Mouse (Mus musculus) inflammation-experienced regulatory T-cells, adult 6 months (primary cell): ENCODE results near the gene Dennd6b. TPM values are rescaled to one million over a fixed set of nuclear protein-coding genes. Genes with fewer than 3 reads are reported as not detected.

ENCODE experiments used
- ATAC-seq: one replicate; pipeline ENCODE4 v1.8.0; 2017
- polyA plus RNA-seq, 3 experiments: library from polyadenylated mRNA; unstranded; fragments of 100-300 nt; shearing (Covaris generic); gene quantifications; one replicate each; pipeline ENCODE4 v1.2.1; 2017

Gene Dennd6b
- polyA plus RNA-seq, 3 experiments from 2014 or later, result 3.4 to 16.7 (median 13.6) TPM

- ATAC-seq, result no peak
These were observed 14.6 kb downstream of the Dennd6b start for GRCm38 (mm10) chr15:89181561-89182270.

GRCm38 (mm10) chr15:89180571-89181229 is 15.6 kb downstream of the Dennd6b start, which contains the start of gene Plxnb2:
TSS of gene Plxnb2 (minus strand) at chr15:89180788.
- ATAC-seq, result peak; percentile 25

DNA sequence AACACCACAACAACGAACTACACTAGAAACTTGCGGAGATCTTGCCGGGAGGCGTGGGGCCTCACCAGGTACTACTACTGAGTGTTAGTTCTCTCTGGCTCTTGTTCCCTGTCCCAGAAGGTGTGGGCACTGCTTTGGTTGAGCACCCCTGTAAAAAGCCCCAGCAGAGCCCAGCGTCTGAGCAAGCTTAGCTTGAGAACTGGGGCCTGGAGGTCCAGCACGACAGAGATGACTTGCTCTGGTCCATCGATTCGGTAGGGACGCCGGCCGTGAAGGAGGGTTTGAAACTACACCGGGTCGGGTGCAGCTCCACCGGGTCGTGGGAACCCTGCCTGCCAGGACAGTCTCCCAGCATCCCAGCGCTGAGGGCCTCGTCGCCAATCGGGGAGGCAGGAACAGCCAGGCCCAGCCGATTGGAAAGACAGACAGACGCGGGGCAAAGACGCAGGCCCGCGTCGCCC is 16.2 kb downstream of the Dennd6b start:
- ATAC-seq, result no peak

- ATAC-seq, result no peak
These were observed 16.7 kb downstream of the Dennd6b start for GRCm38 (mm10) chr15:89179630-89179964.

DNA sequence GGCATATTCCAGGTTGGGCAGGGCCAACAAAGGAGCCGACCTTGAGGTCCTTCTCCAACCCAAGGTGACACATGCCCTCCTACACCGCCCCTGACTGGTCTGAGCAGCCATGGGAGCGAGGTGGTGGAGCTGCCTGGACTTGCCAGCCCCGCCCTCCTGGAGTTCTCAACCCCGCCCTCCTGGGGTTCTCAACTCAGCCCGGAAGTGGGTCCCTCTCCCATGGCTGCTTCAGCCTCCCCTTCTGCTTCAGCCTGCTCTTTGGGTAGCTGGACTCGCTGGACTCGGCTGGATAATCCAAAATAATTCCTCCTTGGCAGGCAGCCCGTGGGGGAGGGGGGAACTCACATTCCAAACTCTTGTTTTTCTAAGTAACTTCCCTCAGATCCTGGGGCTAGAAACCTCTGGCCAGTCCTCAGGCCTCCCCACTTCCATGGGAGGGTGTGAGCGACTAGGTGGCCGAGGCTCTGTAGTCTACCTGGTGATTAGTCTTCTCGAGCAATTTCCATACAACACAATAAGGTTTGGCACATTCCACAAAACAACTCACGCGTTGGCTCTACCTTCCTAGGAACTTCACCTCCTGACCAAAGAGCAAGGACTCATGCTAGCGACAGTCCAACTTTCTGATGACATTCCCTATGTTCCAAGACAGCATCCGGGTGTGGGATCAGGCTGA is 17.2 kb downstream of the Dennd6b start:
- ATAC-seq, result no peak

- ATAC-seq, result no peak
These were observed 17.9 kb downstream of the Dennd6b start for GRCm38 (mm10) chr15:89178260-89178860.

- no peak for ATAC-seq
These were observed 18.6 kb downstream of the Dennd6b start for GRCm38 (mm10) chr15:89177576-89178259.

DNA sequence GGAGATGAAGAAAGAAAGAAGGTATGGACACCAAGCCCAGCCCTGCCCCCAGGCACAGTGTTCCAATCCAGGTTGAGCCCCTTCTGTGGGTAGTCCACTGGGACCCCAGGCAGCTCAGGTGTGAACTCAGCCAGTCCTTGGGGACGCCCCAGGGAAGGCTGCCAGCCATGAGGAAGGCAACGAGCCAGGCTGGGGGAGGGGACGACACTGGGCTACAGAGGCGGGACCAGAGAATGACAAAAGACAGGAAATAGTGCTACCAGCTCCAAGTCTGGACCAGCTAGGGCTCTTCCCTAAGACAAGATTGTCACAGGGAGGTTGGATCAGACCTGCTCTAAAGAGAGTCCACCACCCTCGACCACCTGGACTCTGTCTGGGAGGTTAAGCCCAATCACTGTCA is 19.2 kb downstream of the Dennd6b start:
- no peak for ATAC-seq

DNA sequence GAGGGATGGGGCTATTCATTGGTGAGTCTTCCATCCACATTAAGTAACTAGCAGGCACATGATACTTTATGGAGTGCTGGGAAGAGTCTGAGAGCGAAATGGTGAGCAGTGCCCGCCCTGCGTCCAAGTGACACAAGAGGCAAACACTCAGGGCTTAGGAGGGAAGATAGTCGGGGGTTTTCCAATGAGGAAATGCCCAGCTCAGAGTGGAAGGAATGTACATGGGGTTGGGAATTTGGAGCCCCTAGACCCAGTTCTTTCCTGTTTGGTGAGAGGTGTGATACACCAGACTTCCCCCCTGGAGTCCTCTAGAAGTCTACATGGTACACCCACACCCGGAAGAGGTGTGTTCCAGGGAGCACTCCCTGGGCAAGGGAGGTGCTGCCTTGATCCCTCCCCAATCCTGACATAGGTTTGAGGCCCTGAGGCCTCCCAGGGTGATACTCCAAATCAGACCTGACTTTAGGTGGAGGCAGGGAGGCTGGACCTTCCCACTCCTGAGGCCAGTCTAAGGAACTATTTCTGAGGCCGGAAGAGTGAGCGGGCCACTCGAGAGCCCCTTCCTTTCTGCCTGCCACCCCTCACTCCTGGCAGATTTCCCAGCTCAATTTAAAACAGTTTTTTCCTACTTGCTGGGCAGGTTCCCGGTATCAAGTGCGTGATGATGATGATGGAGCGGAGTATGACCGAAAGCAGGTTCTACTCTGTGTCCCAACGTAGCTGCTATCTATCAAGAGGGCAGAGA is 20.7 kb downstream of the Dennd6b start:
- ATAC-seq, result no peak

DNA sequence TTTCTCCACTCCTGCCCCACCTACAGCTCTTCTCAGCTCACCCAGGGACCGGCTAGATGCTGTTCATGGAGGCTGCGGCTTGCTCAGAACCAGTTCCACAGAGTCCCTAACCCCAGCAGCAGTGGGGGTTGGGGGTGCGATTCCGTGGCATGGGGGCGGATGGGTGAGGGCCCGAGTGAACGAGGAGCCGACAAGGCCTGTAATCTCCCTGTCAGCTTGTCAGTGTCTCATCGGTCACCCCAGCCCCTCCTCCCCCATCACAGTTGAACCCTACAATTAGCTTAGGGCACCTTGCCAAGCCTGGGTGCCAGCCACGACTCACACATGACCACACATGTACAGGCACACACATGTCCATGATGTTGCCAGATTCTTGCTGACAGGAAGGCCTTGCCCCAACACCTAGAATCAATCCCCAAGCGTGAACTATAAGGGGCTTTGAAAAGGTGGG is 21.4 kb downstream of the Dennd6b start:
- ATAC-seq, result no peak

DNA sequence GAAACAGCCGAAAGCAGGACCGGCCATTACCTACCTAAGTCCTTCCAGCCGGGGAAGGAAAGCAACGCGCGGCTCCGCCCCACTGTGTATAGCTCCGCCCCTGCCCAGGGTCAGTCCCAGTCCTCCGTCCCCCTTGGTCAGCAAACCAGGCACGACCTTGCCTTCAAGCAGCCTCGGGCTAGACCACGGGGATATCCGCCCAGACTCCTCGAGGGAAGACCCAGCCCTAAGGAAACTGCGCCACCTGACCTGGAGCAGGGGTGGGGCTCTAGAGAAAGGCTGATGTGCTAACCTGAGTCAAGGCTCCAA is 22.4 kb downstream of the Dennd6b start:
- peak; percentile 20 for ATAC-seq

DNA sequence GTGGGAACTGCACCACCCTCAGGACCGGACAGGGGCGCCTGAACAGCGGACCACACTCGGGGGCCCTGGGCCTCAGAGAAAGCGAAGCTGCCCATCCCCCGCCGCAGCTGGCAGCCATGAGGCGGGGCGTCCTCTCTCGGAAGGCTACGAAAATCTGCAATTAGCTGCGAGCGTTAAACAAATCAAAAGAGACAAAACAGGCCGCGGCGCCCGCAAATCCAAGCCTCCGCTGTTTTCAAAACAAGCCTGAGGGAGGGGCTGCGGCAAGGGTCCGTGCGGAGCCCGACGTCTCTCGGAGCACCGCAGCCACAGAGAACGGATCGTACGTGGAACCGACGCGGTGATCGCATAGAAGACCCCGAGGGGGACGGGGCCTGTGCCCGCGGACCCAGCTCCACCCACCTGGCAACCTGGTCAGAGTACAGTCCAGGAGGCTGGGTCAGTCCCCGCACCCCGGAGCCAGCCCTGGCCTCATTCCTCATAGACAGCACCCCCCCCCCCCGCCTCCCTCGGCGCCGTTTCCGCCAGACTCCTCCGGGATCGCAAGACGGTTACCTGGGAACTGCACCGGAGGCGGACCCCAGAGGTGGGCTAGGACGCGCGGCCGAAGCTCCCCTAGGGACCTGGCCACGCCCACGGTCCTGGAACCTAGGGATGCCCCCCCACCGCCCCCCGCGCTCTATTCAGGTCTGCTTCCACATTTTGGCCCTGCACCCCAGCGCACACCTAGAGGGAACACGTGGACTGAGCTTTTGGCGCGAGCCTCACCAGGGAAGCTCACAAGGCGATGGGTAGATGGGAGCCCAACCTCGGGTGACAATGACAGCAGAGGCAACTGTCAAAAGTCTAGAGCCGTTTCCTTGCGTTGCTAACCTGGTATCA is 23.0 kb downstream of the Dennd6b start:
- ATAC-seq, result peak; percentile 49

- ATAC-seq, result peak; percentile 16
These were observed 23.9 kb downstream of the Dennd6b start for GRCm38 (mm10) chr15:89172276-89172935.

DNA sequence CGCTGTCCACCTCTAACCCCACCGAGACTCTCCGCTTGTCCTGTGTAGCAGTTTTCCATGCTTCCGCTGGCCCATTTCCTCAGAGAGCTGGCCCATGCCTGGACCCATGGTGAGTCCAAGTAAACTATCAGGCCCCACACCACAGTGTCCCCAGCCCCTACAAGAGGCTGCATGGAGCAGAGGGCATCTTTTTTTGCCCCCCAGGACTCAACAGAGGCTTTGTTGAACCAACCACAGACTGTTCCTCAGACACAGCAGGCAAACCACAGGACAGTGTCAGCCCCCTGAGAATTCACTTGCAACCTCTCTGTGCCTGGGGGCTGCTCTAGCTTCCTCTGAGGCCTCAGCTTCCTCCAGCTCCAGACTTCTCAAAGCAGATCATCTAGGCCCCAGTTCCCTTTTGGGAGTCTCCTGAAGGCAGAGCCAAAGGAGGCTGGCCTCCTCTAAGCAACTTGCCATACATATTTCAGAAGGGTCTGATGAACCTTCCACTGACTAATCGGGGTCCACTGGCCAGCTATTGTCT is 24.7 kb downstream of the Dennd6b start:
- no peak for ATAC-seq

GRCm38 (mm10) chr15:89170102-89170501 is 26.2 kb downstream of the Dennd6b start:
- ATAC-seq, result no peak

DNA sequence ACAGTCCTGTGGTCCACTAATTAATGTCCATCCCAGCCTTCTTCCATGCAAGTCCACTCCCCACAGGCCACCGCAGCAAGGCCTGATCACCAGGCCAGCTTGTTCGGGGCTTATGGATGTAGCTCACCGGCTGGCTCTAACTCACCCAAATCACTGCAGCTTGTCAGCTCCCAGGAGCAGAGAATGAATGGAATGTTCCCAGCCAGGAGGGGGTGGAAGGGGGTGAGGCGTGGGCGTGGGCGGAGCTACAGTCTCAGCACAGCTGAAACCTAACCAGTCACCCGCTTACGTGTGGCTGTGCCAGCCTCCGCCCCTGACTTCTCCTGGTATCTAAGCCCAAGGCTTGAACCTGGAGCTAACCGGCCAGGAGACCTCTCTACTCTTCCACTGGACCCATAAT is 26.9 kb downstream of the Dennd6b start:
- ATAC-seq, result no peak

DNA sequence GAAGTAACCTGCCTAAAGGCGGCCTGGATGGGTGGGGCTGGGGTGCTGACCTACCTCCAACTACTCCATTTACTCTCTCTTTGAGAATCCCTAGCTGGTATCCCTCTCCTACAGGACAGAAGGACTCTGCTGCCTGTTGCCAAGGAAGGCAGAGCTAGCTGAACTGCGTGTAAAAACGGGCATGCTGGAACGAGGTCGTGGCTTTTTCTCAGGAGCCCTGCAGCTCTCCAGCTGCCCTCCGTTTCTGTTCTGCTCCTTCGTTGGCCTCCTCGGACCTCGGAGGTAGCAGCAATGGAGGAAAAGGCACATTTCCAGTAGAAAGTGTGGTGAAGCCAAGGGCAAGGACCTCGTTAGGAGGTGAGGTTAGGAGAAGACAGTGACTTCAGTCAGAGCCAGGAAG is 27.4 kb downstream of the Dennd6b start:
- ATAC-seq, result no peak

DNA sequence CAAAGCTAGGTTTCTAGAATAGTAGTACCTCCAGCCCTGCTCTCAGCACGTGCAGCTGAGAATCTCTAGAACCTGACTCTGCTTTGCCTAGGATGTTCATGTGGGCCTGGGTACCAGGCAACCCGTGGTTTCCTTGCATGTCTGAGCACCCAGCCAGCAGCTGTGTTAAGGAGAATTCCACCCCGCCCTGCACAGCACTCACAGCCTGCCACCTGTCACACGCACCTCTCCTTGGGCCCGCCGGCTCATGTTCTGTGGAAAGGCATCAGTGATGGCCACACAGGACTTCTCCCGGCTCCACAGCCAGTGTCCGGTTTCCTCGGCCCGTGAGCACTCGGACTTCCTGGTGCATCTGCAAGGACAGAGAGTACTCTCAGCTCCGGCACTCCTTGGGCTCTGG is 30.8 kb downstream of the Dennd6b start:
- no peak for ATAC-seq

DNA sequence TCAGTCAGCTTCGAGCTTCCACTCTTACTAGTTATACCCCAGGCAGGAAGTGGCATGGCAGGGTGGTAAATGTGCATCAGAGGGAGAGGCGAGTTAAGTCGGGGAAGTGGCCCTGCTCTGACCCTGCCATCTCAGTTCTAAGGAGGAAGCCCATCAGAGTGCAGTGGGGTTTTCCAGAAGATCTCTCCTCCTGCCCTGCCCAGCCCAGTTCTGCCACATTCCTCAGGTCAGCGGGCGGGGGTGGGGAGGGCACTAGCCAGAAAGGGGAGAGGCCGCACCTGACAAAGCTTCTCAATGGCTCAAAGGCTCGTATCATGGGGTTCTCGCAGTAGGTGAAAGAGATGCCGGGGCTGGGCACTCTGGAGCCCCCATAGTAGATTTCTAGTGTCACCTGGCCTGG is 34.9 kb downstream of the Dennd6b start:
- no peak for ATAC-seq

- no peak for ATAC-seq
These were observed 37.8 kb downstream of the Dennd6b start for GRCm38 (mm10) chr15:89158516-89158915.
